Mouse (Mus musculus) small intestine, adult 2 months (tissue): Measurements from ENCODE around the gene Gnas. TPM values are rescaled to one million over a fixed set of nuclear protein-coding genes. Genes with fewer than 3 reads are reported as not detected.
A peak's percentile ranks its signal among the peaks of the same experiment; 100 is the strongest.
"Not testable (repeated sequence)": the region's sequence is repeated elsewhere in the genome, so short reads cannot be mapped to it uniquely, and the experiment has no call there.

Experiments used
- H3K27ac ChIP-seq: fragments of 200-500 bp; 2 replicates; pipeline ENCODE4 v1.5.1; 2012; ENCODE audit warnings: low read depth, low read length, control low read depth, inconsistent platforms; ENCODE audit not compliant: insufficient read depth
- H3K27me3 ChIP-seq: fragments of 200-500 bp; 2 replicates; pipeline ENCODE4 v1.6.1; 2012; ENCODE audit warnings: mild to moderate bottlenecking, moderate library complexity, low read length, inconsistent platforms; ENCODE audit not compliant: control insufficient read depth, insufficient read depth
- H3K36me3 ChIP-seq: fragments of 200-500 bp; 2 replicates; pipeline ENCODE4 v1.6.1; 2012; ENCODE audit warnings: mild to moderate bottlenecking, low read length, control low read depth, inconsistent platforms; ENCODE audit not compliant: control insufficient read depth, insufficient read depth
- H3K4me1 ChIP-seq: fragments of 200-500 bp; 2 replicates; pipeline ENCODE4 v1.6.1; 2012; ENCODE audit warnings: low read length, inconsistent platforms, mixed read lengths; ENCODE audit not compliant: control insufficient read depth, insufficient read depth, insufficient read length
- H3K4me3 ChIP-seq: fragments of 200-500 bp; 2 replicates; pipeline ENCODE4 v1.5.1; 2012; ENCODE audit warnings: low read depth, mild to moderate bottlenecking, control low read depth, inconsistent platforms, low read length, moderate library complexity
- CTCF ChIP-seq: fragments of 200-500 bp; IDR thresholded peaks from 2 replicates; pipeline ENCODE4 v1.5.1; 2012; ENCODE audit warnings: low read depth, mild to moderate bottlenecking, control low read depth, inconsistent platforms, low read length, moderate library complexity, mixed read lengths; ENCODE audit not compliant: insufficient replicate concordance, insufficient read length; ENCODE audit errors: extremely low read depth
- POLR2A ChIP-seq: fragments of 200-500 bp; IDR thresholded peaks from 2 replicates; pipeline ENCODE4 v1.6.1; 2012; ENCODE audit warnings: low read depth, mild to moderate bottlenecking, control low read depth, inconsistent platforms, low read length, moderate library complexity
- WGBS: fragments of 180-500 bp; shearing (Covaris S2); methylation state at CpG from one replicate; pipeline ENCODE4 v1.1.7; 2018; 5-methylcytosine and 5-hydroxymethylcytosine counted together
- polyA plus RNA-seq: library from polyadenylated mRNA; depleted of rRNA; stranded (reverse); fragments of >200 nt; gene quantifications from 2 replicates; pipeline ENCODE4 v1.2.3, GENCODE M21; 2012

Gnas gene
- polyA plus RNA-seq, 1 experiment: 530 TPM

DNA sequence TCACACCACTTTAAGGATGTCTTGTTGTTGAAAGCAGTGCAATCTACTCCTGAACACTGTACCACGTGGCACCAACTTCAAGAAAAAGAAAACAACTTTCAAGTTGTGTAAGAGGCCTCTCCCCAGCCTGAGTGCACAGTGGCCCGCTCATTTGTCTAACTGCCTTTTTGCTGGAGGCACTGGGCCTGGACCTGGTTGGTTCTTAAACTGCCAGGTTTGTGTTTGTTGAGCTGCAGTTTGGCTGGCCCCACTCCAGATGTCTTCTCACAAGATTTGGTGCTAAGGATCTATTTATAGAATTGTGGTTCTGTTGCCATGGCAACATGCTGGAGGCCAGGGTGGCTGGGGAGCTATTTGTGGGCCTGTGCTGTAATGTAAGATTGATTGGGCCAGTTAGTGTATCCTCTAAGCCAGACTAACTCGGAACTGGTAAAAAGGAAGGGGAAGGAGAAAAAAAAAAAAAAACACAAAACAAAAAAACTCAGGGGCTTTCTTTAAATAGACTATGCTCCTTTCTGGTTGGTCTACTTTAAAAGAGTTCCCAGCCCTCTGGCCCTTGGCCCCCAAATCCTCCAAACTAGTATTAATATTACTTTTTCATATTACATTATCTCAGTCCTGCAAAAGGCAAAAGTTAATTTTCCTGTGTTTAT, 60.0 kb downstream of the Gnas start:
- TF ChIP-seq CTCF (no peak), POLR2A (no peak)
- 30% methylated on average over 3 of the region's 3 CpGs for WGBS
- H3K4me1 ChIP-seq: peaks cover 2% of the 10 kb centered on the region; the same call in 1 of the 2 replicates
- H3K36me3 ChIP-seq: peaks cover 33% of the 10 kb centered on the region
- peak overlapping the region; percentile 64 for H3K27ac ChIP-seq
- no peaks in the 10 kb centered on the region for H3K27me3 ChIP-seq
- no peak overlapping the region for H3K4me3 ChIP-seq

DNA sequence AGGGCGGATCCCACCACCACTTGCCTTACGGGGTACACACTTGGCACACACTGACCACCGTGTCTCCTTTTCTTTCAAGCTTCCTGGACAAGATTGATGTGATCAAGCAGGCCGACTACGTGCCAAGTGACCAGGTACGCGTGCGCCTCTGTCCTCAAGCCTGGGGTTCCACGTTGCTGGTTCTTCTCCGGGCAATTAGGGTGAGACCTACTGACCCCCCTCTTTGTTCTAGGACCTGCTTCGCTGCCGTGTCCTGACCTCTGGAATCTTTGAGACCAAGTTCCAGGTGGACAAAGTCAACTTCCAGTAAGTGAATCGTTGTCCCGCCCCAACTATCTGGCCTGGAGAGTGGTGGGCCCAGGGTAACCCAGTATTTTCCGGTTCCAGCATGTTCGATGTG, 60.9 kb downstream of the Gnas start:
- peaks cover 33% of the 10 kb centered on the region for H3K36me3 ChIP-seq
- no peak overlapping the region for H3K4me3 ChIP-seq
- WGBS: 91% methylated on average over 16 of the region's 16 CpGs
- TF ChIP-seq POLR2A: no peak
- no peak for TF ChIP-seq CTCF
- H3K27me3 ChIP-seq: no peaks in the 10 kb centered on the region
- peaks cover 2% of the 10 kb centered on the region; the same call in 1 of the 2 replicates for H3K4me1 ChIP-seq
- peak overlapping the region; percentile 43; the same call in 1 of the 2 replicates for H3K27ac ChIP-seq

GRCm38 (mm10) chr2:174346612-174346998, 62.5 kb downstream of the Gnas start, which contains the start of gene Gm20721:
Gene Gm20721, minus strand, starts transcription at chr2:174346712.
- Histone ChIP-seq H3K27ac (no peak within 1 kb of the TSS), H3K4me3 (no peak within 1 kb of the TSS), H3K36me3 (peaks cover 32% of the 10 kb centered on the region), H3K27me3 (no peaks in the 10 kb centered on the region), H3K4me1 (peaks cover 2% of the 10 kb centered on the region; the same call in 1 of the 2 replicates)
- 92% methylated on average over 5 of the region's 5 CpGs for WGBS
- TF ChIP-seq CTCF: no peak
- TF ChIP-seq POLR2A: no peak

DNA sequence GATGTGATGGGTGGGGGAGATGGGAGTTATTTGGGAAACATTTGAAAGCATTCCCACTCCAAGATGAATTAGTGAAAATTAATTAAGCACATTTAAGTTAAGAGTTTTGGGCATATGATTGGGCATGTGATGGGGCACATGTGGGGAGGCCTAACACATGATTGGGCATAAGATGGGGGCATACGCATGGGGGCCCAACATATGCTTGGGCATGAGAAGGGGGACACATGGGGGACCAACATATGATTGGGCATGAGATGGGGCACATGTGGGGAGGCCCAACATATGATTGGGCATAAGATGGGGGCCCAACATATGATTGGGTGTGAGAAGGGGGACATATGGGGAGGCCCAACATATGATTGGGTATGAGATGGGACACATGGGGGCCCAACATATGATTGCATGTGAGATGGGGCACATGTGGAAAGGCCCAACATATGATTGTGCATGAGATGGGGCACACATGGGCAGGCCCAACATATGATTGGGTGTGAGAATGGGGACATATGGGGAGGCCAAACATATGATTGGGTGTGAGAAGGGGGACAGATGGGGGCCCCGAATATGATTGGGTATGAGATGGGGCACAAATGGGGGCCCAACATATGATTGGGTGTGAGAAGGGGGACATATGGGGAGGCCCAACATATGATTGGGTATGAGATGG, 63.0 kb downstream of the Gnas start:
- H3K27ac ChIP-seq, H3K27me3 ChIP-seq, H3K4me1 ChIP-seq, H3K4me3 ChIP-seq: not testable (repeated sequence)
- H3K36me3 ChIP-seq: peaks cover 29% of the 10 kb centered on the region
- 86% methylated on average over 2 of the region's 2 CpGs for WGBS

DNA sequence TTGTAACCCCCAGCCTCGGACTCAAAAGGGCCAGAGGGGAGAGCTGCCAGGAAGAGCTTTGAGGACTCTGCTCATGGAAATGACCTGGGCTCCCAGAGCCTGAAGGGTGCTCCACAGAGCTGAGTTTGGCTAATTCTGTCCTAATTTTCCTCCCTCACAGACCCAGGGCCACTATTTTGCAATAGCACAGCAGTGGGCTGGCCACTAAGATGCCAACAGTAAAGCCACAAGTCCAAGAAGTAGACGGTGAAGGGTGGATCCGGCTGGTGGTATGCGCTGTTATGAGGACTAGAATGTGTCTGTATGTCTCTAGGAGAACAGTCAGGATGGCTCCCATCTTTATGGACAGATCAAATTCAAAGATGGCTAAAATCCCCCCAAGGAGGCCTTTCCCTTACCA, 74.4 kb downstream of the Gnas start:
- Histone ChIP-seq H3K4me1 (no peaks in the 10 kb centered on the region), H3K36me3 (no peaks in the 10 kb centered on the region), H3K27me3 (no peaks in the 10 kb centered on the region), H3K4me3 (no peak overlapping the region), H3K27ac (no peak overlapping the region)
- 89% methylated on average over 4 of the region's 4 CpGs for WGBS
- no peak for TF ChIP-seq CTCF
- TF ChIP-seq POLR2A: no peak

GRCm38 (mm10) chr2:174359656-174360055, 75.5 kb downstream of the Gnas start:
- WGBS: 64% methylated on average over 4 of the region's 4 CpGs
- TF ChIP-seq CTCF: no peak
- TF ChIP-seq POLR2A: no peak
- Histone ChIP-seq H3K4me3 (no peak overlapping the region), H3K27me3 (no peaks in the 10 kb centered on the region), H3K27ac (no peak overlapping the region), H3K36me3 (no peaks in the 10 kb centered on the region), H3K4me1 (no peaks in the 10 kb centered on the region)

DNA sequence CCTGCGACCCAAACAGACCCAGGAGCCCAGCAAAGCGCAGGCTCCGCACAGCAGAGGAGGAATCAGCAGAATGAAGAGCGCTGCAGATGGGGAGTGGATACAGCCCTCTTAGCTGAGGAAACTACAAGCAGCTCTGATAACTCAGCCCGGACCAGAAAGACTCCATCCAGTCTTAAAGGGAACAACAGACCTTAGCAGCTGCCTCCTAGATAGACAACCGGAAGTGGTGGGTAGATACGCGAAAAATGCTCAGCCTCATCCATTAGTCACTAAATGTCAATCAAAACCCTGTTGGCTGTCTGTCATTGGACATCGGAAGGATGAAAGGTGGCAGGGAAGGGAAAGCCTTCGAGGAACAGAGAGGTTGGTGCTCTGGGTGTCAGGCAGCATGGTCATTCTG, 82.5 kb downstream of the Gnas start:
- H3K4me3 ChIP-seq: no peak overlapping the region
- no peaks in the 10 kb centered on the region for H3K4me1 ChIP-seq
- TF ChIP-seq CTCF (no peak), POLR2A (no peak)
- H3K27me3 ChIP-seq: no peaks in the 10 kb centered on the region
- H3K36me3 ChIP-seq: no peaks in the 10 kb centered on the region
- H3K27ac ChIP-seq: no peak overlapping the region
- WGBS: 82% methylated on average over 10 of the region's 10 CpGs
